Mouse (Mus musculus) hindbrain, embryonic 12.5 days (tissue): ENCODE measurements around the gene Kat7. TPM values are rescaled to one million over a fixed set of nuclear protein-coding genes. Genes with fewer than 3 reads are reported as not detected.

ENCODE experiments used
- ATAC-seq: fragments of 200-750 bp; cut with Nextera tagmentation; 2 replicates; pipeline ENCODE4 v1.8.0; 2017; ENCODE audit warnings: moderate TSS enrichment; ENCODE audit not compliant: low FRiP score
- H3K27ac ChIP-seq: fragments of 300-500 bp; sonication (generic); 2 replicates; pipeline ENCODE4 v1.5.1; 2016; ENCODE audit warnings: mild to moderate bottlenecking
- H3K27me3 ChIP-seq: fragments of 300-500 bp; sonication (generic); 2 replicates; pipeline ENCODE4 v1.6.1; 2016; ENCODE audit warnings: mild to moderate bottlenecking
- H3K36me3 ChIP-seq: fragments of 300-500 bp; sonication (generic); 2 replicates; pipeline ENCODE4 v1.6.1; 2016; ENCODE audit warnings: mild to moderate bottlenecking
- H3K4me1 ChIP-seq: fragments of 300-500 bp; sonication (generic); 2 replicates; pipeline ENCODE4 v1.6.1; 2016
- H3K4me2 ChIP-seq: fragments of 300-500 bp; sonication (generic); replicated peaks from 2 replicates; pipeline ENCODE4 v1.6.1; 2016; ENCODE audit warnings: mild to moderate bottlenecking
- H3K4me3 ChIP-seq: fragments of 300-500 bp; sonication (generic); 2 replicates; pipeline ENCODE4 v1.5.1; 2016; ENCODE audit warnings: mild to moderate bottlenecking
- H3K9ac ChIP-seq: fragments of 300-500 bp; sonication (generic); 2 replicates; pipeline ENCODE4 v1.6.1; 2016; ENCODE audit warnings: mild to moderate bottlenecking, moderate library complexity
- H3K9me3 ChIP-seq: fragments of 300-500 bp; sonication (generic); replicated peaks from 2 replicates; pipeline ENCODE4 v1.6.1; 2016; ENCODE audit warnings: mild to moderate bottlenecking
- WGBS: fragments of 180-500 bp; shearing (Covaris S2); methylation state at CpG from one replicate; pipeline ENCODE4 v1.1.7; 2016; 5-methylcytosine and 5-hydroxymethylcytosine counted together
- polyA plus RNA-seq: library from polyadenylated mRNA; unstranded; fragments of >200 nt; fragmentation: Nextera tagmentation; extraction: Ambion mirVana; gene quantifications from 2 replicates; pipeline ENCODE4 v1.2.1, GENCODE M21; 2016

Gene Kat7
- 71.8 and 73.6 TPM in 2 replicates for polyA plus RNA-seq

- 1% methylated on average over 42 of the region's 42 CpGs for WGBS
These were observed at the start of gene Kat7 for GRCm38 (mm10) chr11:95310007-95310647. Gene Kat7 (minus strand): TSS chr11:95310246.

GRCm38 (mm10) chr11:95358263-95358662 is 48.2 kb upstream of the Kat7 start:
- Histone ChIP-seq H3K9me3 (no peaks in the 10 kb centered on the region), H3K27me3 (no peaks in the 10 kb centered on the region), H3K36me3 (no peaks in the 10 kb centered on the region), H3K27ac (no peak overlapping the region), H3K4me2 (no peak overlapping the region), H3K4me1 (0 out of 2 replicates have a peak, but pooled peaks cover 2% of the 10 kb centered on the region), H3K4me3 (no peak overlapping the region), H3K9ac (no peak overlapping the region)
- no peak for ATAC-seq
- WGBS = 57% methylated on average over 3 of the region's 3 CpGs

More at GRCm38 (mm10) chr11:95310007-95310647, at the start of gene Kat7:
- no peaks in the 10 kb centered on the region for H3K9me3 ChIP-seq
- peak within 1 kb of the TSS; percentile 85 for H3K9ac ChIP-seq
- peak within 1 kb of the TSS; percentile 80 for H3K4me2 ChIP-seq
- peaks cover 21% of the 10 kb centered on the region for H3K4me1 ChIP-seq
- peaks cover 9% of the 10 kb centered on the region; the same call in 1 of the 2 replicates for H3K36me3 ChIP-seq
- H3K27me3 ChIP-seq = no peaks in the 10 kb centered on the region
- peak within 1 kb of the TSS; percentile 79 for H3K4me3 ChIP-seq
- H3K27ac ChIP-seq = peak within 1 kb of the TSS; percentile 90
- ATAC-seq = peak; percentile 97

- ATAC-seq = no peak
- H3K4me2 ChIP-seq = no peak overlapping the region
- no peaks in the 10 kb centered on the region for H3K27me3 ChIP-seq
- H3K36me3 ChIP-seq = no peaks in the 10 kb centered on the region
- peak overlapping the region; percentile 17; the same call in 1 of the 2 replicates for H3K27ac ChIP-seq
- no peaks in the 10 kb centered on the region for H3K9me3 ChIP-seq
- no peak overlapping the region for H3K4me3 ChIP-seq
- 0 out of 2 replicates have a peak, but pooled peaks cover 2% of the 10 kb centered on the region for H3K4me1 ChIP-seq
- H3K9ac ChIP-seq = no peak overlapping the region
- 85% methylated on average over 17 of the region's 17 CpGs for WGBS
These were observed 46.6 kb upstream of the Kat7 start for GRCm38 (mm10) chr11:95356469-95357273.

GRCm38 (mm10) chr11:95356039-95356438 is 46.0 kb upstream of the Kat7 start:
- no peak overlapping the region for H3K4me3 ChIP-seq
- 89% methylated on average over 7 of the region's 7 CpGs for WGBS
- H3K36me3 ChIP-seq = no peaks in the 10 kb centered on the region
- no peaks in the 10 kb centered on the region for H3K9me3 ChIP-seq
- no peak overlapping the region for H3K9ac ChIP-seq
- 0 out of 2 replicates have a peak, but pooled peaks cover 2% of the 10 kb centered on the region for H3K4me1 ChIP-seq
- no peak overlapping the region for H3K4me2 ChIP-seq
- no peak for ATAC-seq
- 0 out of 2 replicates have a peak overlapping the region, but pooled peaks have one; percentile 17 for H3K27ac ChIP-seq
- no peaks in the 10 kb centered on the region for H3K27me3 ChIP-seq

- no peak overlapping the region for H3K27ac ChIP-seq
- H3K9me3 ChIP-seq = no peaks in the 10 kb centered on the region
- no peak overlapping the region for H3K9ac ChIP-seq
- no peak overlapping the region for H3K4me3 ChIP-seq
- 89% methylated on average over 5 of the region's 5 CpGs for WGBS
- no peaks in the 10 kb centered on the region for H3K36me3 ChIP-seq
- no peak overlapping the region for H3K4me2 ChIP-seq
- ATAC-seq = no peak
- 0 out of 2 replicates have a peak, but pooled peaks cover 2% of the 10 kb centered on the region for H3K4me1 ChIP-seq
- H3K27me3 ChIP-seq = no peaks in the 10 kb centered on the region
These were observed 45.6 kb upstream of the Kat7 start for GRCm38 (mm10) chr11:95355661-95356011.

- no peak overlapping the region for H3K9ac ChIP-seq
- 90% methylated on average over 12 of the region's 12 CpGs for WGBS
- ATAC-seq = no peak
- no peaks in the 10 kb centered on the region for H3K36me3 ChIP-seq
- H3K9me3 ChIP-seq = no peaks in the 10 kb centered on the region
- no peak overlapping the region for H3K27ac ChIP-seq
- H3K4me1 ChIP-seq = 0 out of 2 replicates have a peak, but pooled peaks cover 2% of the 10 kb centered on the region
- no peak overlapping the region for H3K4me2 ChIP-seq
- H3K27me3 ChIP-seq = no peaks in the 10 kb centered on the region
- no peak overlapping the region for H3K4me3 ChIP-seq
These were observed 45.1 kb upstream of the Kat7 start for GRCm38 (mm10) chr11:95354945-95355660.

DNA sequence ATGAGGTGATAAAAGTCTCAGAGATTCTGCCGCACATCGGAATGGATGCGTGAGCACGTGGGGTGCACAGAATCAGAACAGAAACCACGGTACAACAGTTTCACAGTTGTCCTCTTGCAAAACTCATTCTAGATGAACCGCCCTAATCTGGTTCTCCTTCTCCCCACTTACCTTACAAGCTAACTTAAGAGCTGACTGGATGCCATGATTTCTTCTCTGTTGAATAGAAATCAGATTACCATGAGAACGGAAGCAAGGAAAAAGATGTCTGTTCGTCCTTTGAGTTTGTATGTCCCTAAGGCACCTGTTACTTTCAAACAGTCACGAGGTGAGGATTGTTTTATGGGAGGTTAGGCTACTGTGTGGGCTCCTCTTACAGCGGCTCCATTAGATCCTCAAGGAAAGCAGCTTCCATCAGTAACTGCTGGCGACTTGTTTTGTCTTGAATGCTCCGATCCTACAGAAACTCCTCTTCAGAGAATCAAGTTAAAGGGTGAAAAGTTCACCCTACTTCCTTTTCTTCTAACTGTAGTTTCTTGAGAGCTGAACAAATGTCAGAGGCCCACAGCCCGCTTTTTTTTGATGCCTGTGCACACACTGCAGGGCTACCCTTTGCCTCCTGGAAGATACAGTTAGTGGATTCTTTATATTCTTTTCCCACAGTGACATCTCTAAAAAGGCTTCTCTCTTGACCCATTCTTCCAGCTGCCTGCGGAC is 44.3 kb upstream of the Kat7 start:
- Histone ChIP-seq H3K27me3 (no peaks in the 10 kb centered on the region), H3K9ac (no peak overlapping the region), H3K9me3 (no peaks in the 10 kb centered on the region), H3K4me1 (0 out of 2 replicates have a peak, but pooled peaks cover 2% of the 10 kb centered on the region), H3K27ac (no peak overlapping the region), H3K4me2 (no peak overlapping the region), H3K36me3 (no peaks in the 10 kb centered on the region), H3K4me3 (no peak overlapping the region)
- WGBS = 92% methylated on average over 14 of the region's 14 CpGs
- ATAC-seq = no peak

DNA sequence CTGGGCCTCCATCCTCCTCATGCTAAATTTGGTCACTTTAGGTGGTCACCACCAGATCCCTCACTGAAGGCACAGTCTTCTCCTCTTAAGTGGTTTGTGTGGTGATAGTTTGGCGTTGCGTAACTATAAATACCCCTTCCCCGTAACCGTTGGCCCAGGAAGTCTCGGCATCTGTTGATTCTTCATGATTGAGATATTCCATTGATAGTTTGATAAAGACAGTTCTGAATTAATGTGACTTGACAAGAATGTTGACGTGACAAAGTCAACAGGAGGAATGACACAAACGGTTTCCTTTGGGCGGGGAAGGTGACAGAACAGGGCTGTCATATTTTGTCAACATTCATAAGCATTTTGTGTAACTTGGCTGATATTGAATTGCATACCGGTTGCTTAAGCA is 43.2 kb upstream of the Kat7 start:
- 0 out of 2 replicates have a peak, but pooled peaks cover 2% of the 10 kb centered on the region for H3K4me1 ChIP-seq
- no peak overlapping the region for H3K4me3 ChIP-seq
- no peak for ATAC-seq
- no peaks in the 10 kb centered on the region for H3K36me3 ChIP-seq
- H3K9ac ChIP-seq = no peak overlapping the region
- no peaks in the 10 kb centered on the region for H3K27me3 ChIP-seq
- H3K27ac ChIP-seq = no peak overlapping the region
- no peaks in the 10 kb centered on the region for H3K9me3 ChIP-seq
- no peak overlapping the region for H3K4me2 ChIP-seq
- WGBS = 94% methylated on average over 9 of the region's 9 CpGs

DNA sequence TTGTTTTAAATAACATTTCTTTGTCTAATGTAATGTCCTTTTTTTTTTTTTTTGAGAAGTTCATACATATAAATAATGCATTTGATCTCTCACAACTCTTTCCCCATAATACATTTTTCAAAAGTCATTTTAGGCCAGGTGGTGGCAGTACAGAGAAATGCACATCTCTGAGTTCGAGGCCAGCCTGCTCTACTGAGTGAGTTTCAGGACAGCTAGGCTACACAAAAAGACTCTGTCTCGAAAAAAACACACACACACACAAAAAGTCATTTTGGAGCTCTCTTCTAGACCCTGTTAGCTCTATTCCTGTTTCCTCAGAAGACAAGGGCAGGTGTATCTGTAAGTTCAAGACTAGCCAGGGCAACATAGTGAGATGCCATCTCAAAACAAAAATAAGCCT is 42.6 kb upstream of the Kat7 start:
- 90% methylated on average over 2 of the region's 2 CpGs for whole genome bisulfite sequencing

GRCm38 (mm10) chr11:95350960-95351359 is 40.9 kb upstream of the Kat7 start:
- Histone ChIP-seq H3K9ac (no peak overlapping the region), H3K4me2 (no peak overlapping the region), H3K9me3 (no peaks in the 10 kb centered on the region), H3K27me3 (no peaks in the 10 kb centered on the region), H3K27ac (no peak overlapping the region), H3K36me3 (0 out of 2 replicates have a peak, but pooled peaks cover 2% of the 10 kb centered on the region), H3K4me3 (no peak overlapping the region), H3K4me1 (0 out of 2 replicates have a peak, but pooled peaks cover 2% of the 10 kb centered on the region)
- no peak for ATAC-seq
- 97% methylated on average over 3 of the region's 3 CpGs for WGBS

More for the DNA sequence above, 42.6 kb upstream of the Kat7 start:
- ATAC-seq = no peak
- H3K27ac ChIP-seq = no peak overlapping the region
- no peak overlapping the region for H3K9ac ChIP-seq
- no peaks in the 10 kb centered on the region for H3K36me3 ChIP-seq
- no peaks in the 10 kb centered on the region for H3K27me3 ChIP-seq
- H3K4me2 ChIP-seq = no peak overlapping the region
- no peak overlapping the region for H3K4me3 ChIP-seq
- no peaks in the 10 kb centered on the region for H3K9me3 ChIP-seq
- H3K4me1 ChIP-seq = 0 out of 2 replicates have a peak, but pooled peaks cover 2% of the 10 kb centered on the region

GRCm38 (mm10) chr11:95350289-95350688 is 40.2 kb upstream of the Kat7 start:
- 79% methylated on average over 6 of the region's 6 CpGs for WGBS
- Histone ChIP-seq H3K36me3 (0 out of 2 replicates have a peak, but pooled peaks cover 2% of the 10 kb centered on the region), H3K27ac (no peak overlapping the region), H3K9me3 (no peaks in the 10 kb centered on the region), H3K9ac (no peak overlapping the region), H3K4me2 (no peak overlapping the region), H3K4me1 (no peaks in the 10 kb centered on the region), H3K4me3 (no peak overlapping the region), H3K27me3 (no peaks in the 10 kb centered on the region)
- no peak for ATAC-seq
